ENCODE assay signal across 18 mouse cellular contexts in the genomic region with DNA sequence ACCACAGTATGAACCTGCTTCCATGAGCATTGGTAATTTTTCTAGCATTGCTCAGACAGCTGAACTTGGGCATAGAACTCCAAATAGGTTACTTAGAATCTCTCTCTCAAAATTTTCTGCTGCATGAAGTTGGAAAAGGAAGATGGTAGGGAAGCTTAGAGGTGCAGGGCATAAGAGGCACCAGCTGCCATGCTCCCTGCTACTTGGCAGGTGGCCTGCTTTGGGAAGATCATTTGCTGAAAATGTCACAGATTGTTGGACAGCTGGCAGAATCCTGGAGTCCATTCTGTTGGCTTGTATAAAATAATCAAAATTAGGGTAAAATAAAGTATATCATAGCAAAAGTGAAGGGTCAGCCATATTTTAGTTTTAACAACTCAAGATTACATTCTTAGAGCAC.
DNase-seq lines count a peak whose midpoint lies in the region; ATAC-seq and TF ChIP-seq lines count a peak whose summit lies in the region.
"Had no signal": no experiment of that assay in that cellular context is flagged by ENCODE, and none has a peak within 500 bp of the region (broad histone marks: within the 10 kb centered on the region; RNA-seq: fewer than 3 reads in every experiment).

No protein-coding gene starts in this region.

- ATAC-seq in forebrain, postnatal 0 days: no peak
- no peak for ATAC-seq in forebrain, embryonic 15.5 days (replicated peaks)
- ATAC-seq: intestine, embryonic 15.5 days; Patski had no signal

- H3K4me1 ChIP-seq in forebrain, postnatal 0 days (ENCODE audit: insufficient read depth): no peaks in the 10 kb centered on the region
- H3K4me1 ChIP-seq in forebrain, embryonic 15.5 days: peaks cover 10% of the 10 kb centered on the region; the same call in 1 of the 2 replicates
- H3K4me1 ChIP-seq: heart, embryonic 13.5 days; intestine, embryonic 15.5 days; liver, embryonic 15.5 days; neural tube, embryonic 13.5 days had no signal

- no peaks in the 10 kb centered on the region for H3K27me3 ChIP-seq in forebrain, postnatal 0 days (ENCODE audit: insufficient read depth, low read length)
- no peaks in the 10 kb centered on the region for H3K27me3 ChIP-seq in forebrain, embryonic 15.5 days
- H3K27me3 ChIP-seq: heart, embryonic 13.5 days; intestine, embryonic 15.5 days; limb, embryonic 13.5 days; liver, embryonic 15.5 days; neural tube, embryonic 13.5 days; Patski had no signal

- no peak overlapping the region for H3K4me2 ChIP-seq in forebrain, postnatal 0 days (ENCODE audit: low read depth)
- no peak overlapping the region for H3K4me2 ChIP-seq in forebrain, embryonic 15.5 days (replicated peaks)
- H3K4me2 ChIP-seq: heart, embryonic 13.5 days; intestine, embryonic 15.5 days; limb, embryonic 13.5 days; liver, embryonic 15.5 days; neural tube, embryonic 13.5 days had no signal

- no peaks in the 10 kb centered on the region for H3K36me3 ChIP-seq in forebrain, postnatal 0 days (ENCODE audit: insufficient read depth)
- H3K36me3 ChIP-seq in forebrain, embryonic 15.5 days: no peaks in the 10 kb centered on the region
- H3K36me3 ChIP-seq: heart, embryonic 13.5 days; intestine, embryonic 15.5 days; limb, embryonic 13.5 days; liver, embryonic 15.5 days; neural tube, embryonic 13.5 days had no signal

- H3K9ac ChIP-seq in forebrain, postnatal 0 days: no peak overlapping the region
- no peak overlapping the region for H3K9ac ChIP-seq in forebrain, embryonic 15.5 days (replicated peaks)
- H3K9ac ChIP-seq: heart, embryonic 13.5 days; intestine, embryonic 15.5 days; limb, embryonic 13.5 days; liver, embryonic 15.5 days; neural tube, embryonic 13.5 days had no signal

- no peak overlapping the region for H3K4me3 ChIP-seq in forebrain, postnatal 0 days (ENCODE audit: low read depth, low read length)
- no peak overlapping the region for H3K4me3 ChIP-seq in forebrain, embryonic 15.5 days
- H3K4me3 ChIP-seq: heart, embryonic 13.5 days; intestine, embryonic 15.5 days; limb, embryonic 13.5 days; liver, embryonic 15.5 days; neural tube, embryonic 13.5 days had no signal

- peak; percentile 45 for DNase-seq in forebrain, postnatal 0 days
- DNase-seq in brain, embryonic 18.5 days (ENCODE audit: low read depth, low spot score): peak; percentile 14
- DNase-seq in cerebellum, adult 9-10 months: peak; percentile 97
- DNase-seq in layer of hippocampus, adult 8-10 months (ENCODE audit: low spot score in 2 of 2): peak; percentile 30 to 45
- no peak for DNase-seq in neural tube, embryonic 10.5 days (ENCODE audit: extremely low spot score, low spot score)
- DNase-seq in lung, postnatal 14 days: no peak
- no peak for DNase-seq in heart, adult 11 months
- DNase-seq: B cell, adult 2 months; lung, postnatal 36 days; thymus, adult 2 months had no signal

- no peak overlapping the region for H3K27ac ChIP-seq in forebrain, postnatal 0 days (ENCODE audit: low read depth, low read length)
- H3K27ac ChIP-seq in forebrain, embryonic 15.5 days (replicated peaks): no peak overlapping the region
- H3K27ac ChIP-seq: heart, embryonic 13.5 days; intestine, embryonic 15.5 days; kidney, postnatal 0 days; limb, embryonic 13.5 days; liver, embryonic 15.5 days; neural tube, embryonic 13.5 days had no signal

- H3K9me3 ChIP-seq in forebrain, postnatal 0 days (ENCODE audit: low read length): no peaks in the 10 kb centered on the region
- H3K9me3 ChIP-seq in forebrain, embryonic 15.5 days: no peaks in the 10 kb centered on the region
- H3K9me3 ChIP-seq: heart, embryonic 13.5 days; intestine, embryonic 15.5 days; limb, embryonic 13.5 days; liver, embryonic 15.5 days; neural tube, embryonic 13.5 days had no signal

- TF ChIP-seq CTCF in forebrain, postnatal 0 days (IDR thresholded peaks at IDR 0.05; ENCODE audit: low read depth): no peak

Comparison
In these comparisons a context has a peak if more than half of its experiments do, and no peak if none do; other contexts are left out.
1. DNase-seq: peak in forebrain, postnatal 0 days (single experiment), brain, embryonic 18.5 days (single experiment), cerebellum, adult 9-10 months (single experiment) and layer of hippocampus, adult 8-10 months (2 of 2); none in neural tube, embryonic 10.5 days (single experiment), lung, postnatal 14 days (single experiment) and heart, adult 11 months (single experiment).